Mouse (Mus musculus) cerebellum, postnatal 4 days (tissue): ENCODE data around the gene Rpap3.

Experiments used
- DNase-seq, 2 experiments: peaks; one replicate each; pipeline ENCODE4 v3.0.0; 2022; ENCODE audit warnings: low spot score in 2 of 2, mixed read lengths in 1 of 2

Gene Rpap3

GRCm38 (mm10) chr15:97730365-97730764, 24.7 kb upstream of the Rpap3 start:
- no peak for DNase-seq

GRCm38 (mm10) chr15:97728804-97729203, 23.2 kb upstream of the Rpap3 start:
- DNase-seq = no peak

GRCm38 (mm10) chr15:97728394-97728793, 22.8 kb upstream of the Rpap3 start:
- no peak for DNase-seq

GRCm38 (mm10) chr15:97727520-97727919, 21.9 kb upstream of the Rpap3 start:
- no peak for DNase-seq

GRCm38 (mm10) chr15:97727048-97727447, 21.4 kb upstream of the Rpap3 start:
- DNase-seq = no peak

- DNase-seq = no peak
These were observed 20.7 kb upstream of the Rpap3 start for GRCm38 (mm10) chr15:97726310-97726709.

- no peak for DNase-seq
These were observed 19.7 kb upstream of the Rpap3 start for GRCm38 (mm10) chr15:97725198-97725785.

- no peak for DNase-seq
These were observed 18.9 kb upstream of the Rpap3 start for GRCm38 (mm10) chr15:97724346-97725197.

GRCm38 (mm10) chr15:97723536-97724345, 18.1 kb upstream of the Rpap3 start:
- peak in 1 of 2 experiments; percentile 36 for DNase-seq

- no peak for DNase-seq
These were observed 15.5 kb upstream of the Rpap3 start for GRCm38 (mm10) chr15:97721008-97721701.

- no peak for DNase-seq
These were observed 14.5 kb upstream of the Rpap3 start for GRCm38 (mm10) chr15:97720026-97720675.

GRCm38 (mm10) chr15:97719494-97719893, 13.9 kb upstream of the Rpap3 start:
- DNase-seq = no peak

GRCm38 (mm10) chr15:97718535-97719155, 13.0 kb upstream of the Rpap3 start:
- DNase-seq = no peak

- peak in 1 of 2 experiments; percentile 58 for DNase-seq
These were observed 12.4 kb upstream of the Rpap3 start for GRCm38 (mm10) chr15:97717861-97718534.

GRCm38 (mm10) chr15:97716782-97717181, 11.2 kb upstream of the Rpap3 start:
- no peak for DNase-seq

- DNase-seq = no peak
These were observed 10.1 kb upstream of the Rpap3 start for GRCm38 (mm10) chr15:97715734-97716133.

GRCm38 (mm10) chr15:97715083-97715482, 9.5 kb upstream of the Rpap3 start:
- no peak for DNase-seq

GRCm38 (mm10) chr15:97712546-97712945, 6.9 kb upstream of the Rpap3 start:
- DNase-seq = no peak

- DNase-seq = no peak
These were observed 5.3 kb upstream of the Rpap3 start for GRCm38 (mm10) chr15:97710906-97711305.

- no peak for DNase-seq
These were observed 9.0 kb downstream of the Rpap3 start for GRCm38 (mm10) chr15:97696616-97697015.
